Mouse (Mus musculus): ENCODE measurements around the gene Gpr108.

GRCm38 (mm10) chr17:57211501-57211900 lies 36.7 kb downstream of the Gpr108 start:
- TF ChIP-seq CTCF (IDR thresholded peaks at IDR 0.05; ENCODE audit: extremely low read depth, insufficient read depth, low read length) (no peak), POLR2A (IDR thresholded peaks at IDR 0.05; ENCODE audit: extremely low read depth, insufficient read depth, low read length) (no peak)

Data from cortical plate, adult 2 months (tissue).